Mouse (Mus musculus): ENCODE data around the gene Gabpb2. TPM values are rescaled to one million over a fixed set of nuclear protein-coding genes. Genes with fewer than 3 reads are reported as not detected.
A peak's percentile ranks its signal among the peaks of the same experiment; 100 is the strongest.

The Gabpb2 gene
- total and polyA plus RNA-seq, 3 experiments = 72.2 to 92.8 (median 82.2) TPM

GRCm38 (mm10) chr3:95264724-95265123, 47.0 kb upstream of the Gabpb2 start:
- Histone ChIP-seq H3K27ac (ENCODE audit: control insufficient read depth, low read depth, low read length) (no peak overlapping the region), H3K4me1 (ENCODE audit: control insufficient read depth in 1 of 2, insufficient read depth in 2 of 2, low read length in 2 of 2) (no peaks in the 10 kb centered on the region), H3K79me2 (ENCODE audit: control insufficient read depth, insufficient read depth, low read length, poor library complexity) (no peaks in the 10 kb centered on the region), H3K9ac (ENCODE audit: control insufficient read depth, low read depth, low read length, poor library complexity, severe bottlenecking) (no peak overlapping the region), H3K27me3 (ENCODE audit: control insufficient read depth in 1 of 2, insufficient read depth in 2 of 2, low read length in 2 of 2) (no peaks in the 10 kb centered on the region), H3K9me3 (replicated peaks; ENCODE audit: insufficient read depth, low read length) (no peaks in the 10 kb centered on the region), H3K4me3 (ENCODE audit: control insufficient read depth in 1 of 2, insufficient read depth in 1 of 2, low read depth in 2 of 2, low read length in 2 of 2) (no peak overlapping the region), H3K36me3 (ENCODE audit: control insufficient read depth in 1 of 2, insufficient read depth in 2 of 2, low read length in 2 of 2) (peaks cover 3 to 22% of the 10 kb centered on the region in 2 experiments; a peak in 3 of 4 replicates)
- DNase-seq (ENCODE audit: low read depth, low spot score) = no peak
- TF ChIP-seq CTCF (IDR thresholded peaks at IDR 0.05 in 2 of 3, conservative IDR thresholded peaks at IDR 0.05 in 1 of 3; ENCODE audit: control insufficient read depth in 1 of 3, insufficient read depth in 1 of 3, low read depth in 2 of 3, low read length in 3 of 3, poor library complexity in 1 of 3, severe bottlenecking in 1 of 3) (no peak), TBP (IDR thresholded peaks at IDR 0.05; ENCODE audit: low read depth, low read length) (no peak), NRF1 (IDR thresholded peaks at IDR 0.05; ENCODE audit: insufficient read depth, low read depth, low read length, poor library complexity, severe bottlenecking) (no peak), CHD1 (IDR thresholded peaks at IDR 0.05; ENCODE audit: low read depth, low read length) (no peak), USF1 (IDR thresholded peaks at IDR 0.05; ENCODE audit: low read depth, low read length) (no peak), ZC3H11A (IDR thresholded peaks at IDR 0.05; ENCODE audit: low read depth, low read length) (no peak), POLR2AphosphoS5 (IDR thresholded peaks at IDR 0.05; ENCODE audit: borderline replicate concordance, low read depth, low read length) (no peak), MAFK (IDR thresholded peaks at IDR 0.05; ENCODE audit: borderline replicate concordance, low read depth, low read length) (no peak)

GRCm38 (mm10) chr3:95263089-95263739, 45.5 kb upstream of the Gabpb2 start:
- Histone ChIP-seq H3K27me3 (ENCODE audit: control insufficient read depth in 1 of 2, insufficient read depth in 2 of 2, low read length in 2 of 2) (no peaks in the 10 kb centered on the region), H3K9ac (ENCODE audit: control insufficient read depth, low read depth, low read length, poor library complexity, severe bottlenecking) (no peak overlapping the region), H3K36me3 (ENCODE audit: control insufficient read depth in 1 of 2, insufficient read depth in 2 of 2, low read length in 2 of 2) (peaks cover 3 to 24% of the 10 kb centered on the region in 2 experiments; a peak in 3 of 4 replicates), H3K4me1 (ENCODE audit: control insufficient read depth in 1 of 2, insufficient read depth in 2 of 2, low read length in 2 of 2) (no peaks in the 10 kb centered on the region), H3K79me2 (ENCODE audit: control insufficient read depth, insufficient read depth, low read length, poor library complexity) (no peaks in the 10 kb centered on the region), H3K9me3 (replicated peaks; ENCODE audit: insufficient read depth, low read length) (no peaks in the 10 kb centered on the region), H3K27ac (ENCODE audit: control insufficient read depth, low read depth, low read length) (no peak overlapping the region), H3K4me3 (ENCODE audit: control insufficient read depth in 1 of 2, insufficient read depth in 1 of 2, low read depth in 2 of 2, low read length in 2 of 2) (no peak overlapping the region)
- peak; percentile 87 for DNase-seq (ENCODE audit: low read depth, low spot score)
- TF ChIP-seq TAL1 (IDR thresholded peaks at IDR 0.05; ENCODE audit: low read length) (no peak), EP300 (IDR thresholded peaks at IDR 0.05; ENCODE audit: low read depth in 1 of 2, low read length in 2 of 2) (0 out of 4 replicates have a peak, but pooled peaks of 1 of the 2 experiments have one; percentile 25), JUND (IDR thresholded peaks at IDR 0.05; ENCODE audit: low read depth, low read length) (no peak), MAX (IDR thresholded peaks at IDR 0.05; ENCODE audit: low read length) (no peak), SIN3A (IDR thresholded peaks at IDR 0.05; ENCODE audit: low read length) (no peak), POLR2A (IDR thresholded peaks at IDR 0.05; ENCODE audit: control insufficient read depth in 1 of 2, insufficient read depth in 1 of 2, low read depth in 1 of 2, low read length in 2 of 2, poor library complexity in 1 of 2) (no peak), ZNF384 (IDR thresholded peaks at IDR 0.05; ENCODE audit: low read depth, low read length) (peak; percentile 53), UBTF (IDR thresholded peaks at IDR 0.05; ENCODE audit: borderline replicate concordance, insufficient read depth, low read depth, low read length) (no peak), KAT2A (conservative IDR thresholded peaks at IDR 0.05; ENCODE audit: low read depth, low read length) (no peak), USF1 (IDR thresholded peaks at IDR 0.05; ENCODE audit: low read depth, low read length) (peak; percentile 25; the same call in 1 of the 2 replicates), ZMIZ1 (IDR thresholded peaks at IDR 0.05; ENCODE audit: low read depth, low read length) (no peak), ELF1 (IDR thresholded peaks at IDR 0.05; ENCODE audit: low read depth, low read length) (no peak), TCF12 (IDR thresholded peaks at IDR 0.05; ENCODE audit: low read depth, low read length) (no peak), CHD2 (IDR thresholded peaks at IDR 0.05; ENCODE audit: low read length) (no peak), ZKSCAN1 (IDR thresholded peaks at IDR 0.05; ENCODE audit: low read depth, low read length) (no peak), MYB (IDR thresholded peaks at IDR 0.05; ENCODE audit: low read depth, low read length) (no peak), GABPA (IDR thresholded peaks at IDR 0.05; ENCODE audit: low read depth, low read length) (no peak), MAZ (IDR thresholded peaks at IDR 0.05; ENCODE audit: low read depth, low read length) (no peak), GATA1 (IDR thresholded peaks at IDR 0.05; ENCODE audit: low read depth, low read length) (no peak), MAFK (IDR thresholded peaks at IDR 0.05; ENCODE audit: borderline replicate concordance, low read depth, low read length) (no peak), RCOR1 (IDR thresholded peaks at IDR 0.05; ENCODE audit: low read depth, low read length) (no peak), HCFC1 (IDR thresholded peaks at IDR 0.05; ENCODE audit: low read depth, low read length) (no peak), POLR2AphosphoS5 (IDR thresholded peaks at IDR 0.05; ENCODE audit: borderline replicate concordance, low read depth, low read length) (no peak), POLR2AphosphoS2 (IDR thresholded peaks at IDR 0.05; ENCODE audit: low read length) (no peak), NELFE (IDR thresholded peaks at IDR 0.05; ENCODE audit: low read depth, low read length) (no peak), ZC3H11A (IDR thresholded peaks at IDR 0.05; ENCODE audit: low read depth, low read length) (peak; percentile 97), MXI1 (IDR thresholded peaks at IDR 0.05; ENCODE audit: low read depth, low read length) (0 out of 2 replicates have a peak, but pooled peaks have one; percentile 35)
